Mouse (Mus musculus) heart, adult 9 months (tissue): Measurements from ENCODE around the gene Eef1a2.

ENCODE experiments used
- DNase-seq, 2 experiments: peaks; one replicate each; pipeline ENCODE4 v3.0.0; 2022; ENCODE audit warnings: low spot score in 2 of 2

The Eef1a2 gene

GRCm38 (mm10) chr2:181133837-181134590, 22.8 kb downstream of the Eef1a2 start:
- DNase-seq = no peak

- DNase-seq = no peak
Observed at GRCm38 (mm10) chr2:181130245-181130644, 26.6 kb downstream of the Eef1a2 start.

GRCm38 (mm10) chr2:181128963-181129362, 27.9 kb downstream of the Eef1a2 start:
- no peak for DNase-seq

GRCm38 (mm10) chr2:181127786-181128185, 29.0 kb downstream of the Eef1a2 start:
- DNase-seq = no peak

- no peak for DNase-seq
Observed at GRCm38 (mm10) chr2:181125726-181126455, 30.9 kb downstream of the Eef1a2 start.

GRCm38 (mm10) chr2:181122642-181123041, 34.2 kb downstream of the Eef1a2 start:
- DNase-seq = no peak

GRCm38 (mm10) chr2:181120922-181121449, 35.8 kb downstream of the Eef1a2 start:
- no peak for DNase-seq

GRCm38 (mm10) chr2:181119952-181120351, 36.9 kb downstream of the Eef1a2 start:
- DNase-seq = peak in 1 of 2 experiments; percentile 9

GRCm38 (mm10) chr2:181116436-181116835, 40.4 kb downstream of the Eef1a2 start:
- no peak for DNase-seq

- no peak for DNase-seq
Observed at GRCm38 (mm10) chr2:181115367-181115766, 41.4 kb downstream of the Eef1a2 start.

- no peak for DNase-seq
Observed at GRCm38 (mm10) chr2:181113762-181114361, 43.0 kb downstream of the Eef1a2 start.

- DNase-seq = no peak
Observed at GRCm38 (mm10) chr2:181111665-181112064, 45.1 kb downstream of the Eef1a2 start.

GRCm38 (mm10) chr2:181104111-181104510, 52.7 kb downstream of the Eef1a2 start:
- no peak for DNase-seq

GRCm38 (mm10) chr2:181102161-181102560, 54.7 kb downstream of the Eef1a2 start:
- no peak for DNase-seq

- DNase-seq = no peak
Observed at GRCm38 (mm10) chr2:181101626-181102025, 55.2 kb downstream of the Eef1a2 start.

- DNase-seq = no peak
Observed at GRCm38 (mm10) chr2:181100087-181100486, 56.7 kb downstream of the Eef1a2 start.
